Comparison of ENCODE assay signal across 27 mouse cellular contexts in genomic region chr2:67797561-67797960, GRCm38 (mm10).
"Had no signal": no experiment of that assay in that cellular context is flagged by ENCODE, and none has a peak within 500 bp of the region (broad histone marks: within the 10 kb centered on the region; RNA-seq: fewer than 3 reads in every experiment).

No protein-coding gene starts in this region.

- H3K9me3 ChIP-seq: heart, embryonic 10.5 days; heart, embryonic 12.5 days; hindbrain, embryonic 10.5 days; hindbrain, embryonic 15.5 days; intestine, embryonic 15.5 days; limb, embryonic 13.5 days; limb, embryonic 15.5 days; liver, embryonic 12.5 days had no signal

- H3K9ac ChIP-seq: heart, embryonic 12.5 days; hindbrain, embryonic 13.5 days; hindbrain, embryonic 15.5 days; intestine, embryonic 15.5 days; limb, embryonic 13.5 days; limb, embryonic 15.5 days; liver, embryonic 12.5 days; liver, embryonic 14.5 days had no signal

- DNase-seq: gastrocnemius, adult 2 months; gastrocnemius, postnatal 10 days; gastrocnemius, postnatal 25 days; heart, adult 18-20 months; heart, postnatal 10 days; heart, postnatal 4 days; kidney, adult 18-20 months; kidney, adult 8-10 months; kidney, postnatal 10 days; kidney, postnatal 25 days; kidney, postnatal 4 days; layer of hippocampus, adult 9-11 months; layer of hippocampus, postnatal 36 days; left cerebral cortex, postnatal 4 days had no signal

- H3K4me3 ChIP-seq: gastrocnemius, adult 2 months; heart, embryonic 10.5 days; heart, embryonic 12.5 days; hindbrain, embryonic 10.5 days; hindbrain, embryonic 13.5 days; hindbrain, embryonic 15.5 days; intestine, embryonic 15.5 days; layer of hippocampus, adult 2 months; limb, embryonic 13.5 days; limb, embryonic 15.5 days; liver, embryonic 12.5 days had no signal

- H3K4me1 ChIP-seq: heart, embryonic 10.5 days; heart, embryonic 12.5 days; hindbrain, embryonic 10.5 days; hindbrain, embryonic 13.5 days; hindbrain, embryonic 15.5 days; intestine, embryonic 15.5 days; limb, embryonic 13.5 days; limb, embryonic 15.5 days; liver, embryonic 12.5 days had no signal

- H3K4me2 ChIP-seq: heart, embryonic 12.5 days; hindbrain, embryonic 13.5 days; hindbrain, embryonic 15.5 days; intestine, embryonic 15.5 days; limb, embryonic 13.5 days; limb, embryonic 15.5 days; liver, embryonic 12.5 days had no signal

- H3K27me3 ChIP-seq: heart, embryonic 12.5 days; hindbrain, embryonic 13.5 days; hindbrain, embryonic 15.5 days; intestine, embryonic 15.5 days; limb, embryonic 13.5 days; limb, embryonic 15.5 days; liver, embryonic 12.5 days had no signal

- H3K27ac ChIP-seq: gastrocnemius, adult 2 months; heart, embryonic 10.5 days; hindbrain, embryonic 10.5 days; hindbrain, embryonic 13.5 days; hindbrain, embryonic 15.5 days; intestine, embryonic 15.5 days; layer of hippocampus, adult 2 months; limb, embryonic 13.5 days; limb, embryonic 15.5 days; liver, embryonic 12.5 days; liver, embryonic 14.5 days had no signal

- H3K36me3 ChIP-seq: heart, embryonic 10.5 days; heart, embryonic 12.5 days; hindbrain, embryonic 10.5 days; hindbrain, embryonic 15.5 days; intestine, embryonic 15.5 days; limb, embryonic 13.5 days; limb, embryonic 15.5 days; liver, embryonic 12.5 days had no signal

- ATAC-seq: inflammation-experienced regulatory T-cells, adult 6 months; intestine, embryonic 15.5 days; intestine, postnatal 0 days; liver, embryonic 12.5 days had no signal
